Comparison of ENCODE assay signal across 12 mouse cellular contexts in the genomic region with DNA sequence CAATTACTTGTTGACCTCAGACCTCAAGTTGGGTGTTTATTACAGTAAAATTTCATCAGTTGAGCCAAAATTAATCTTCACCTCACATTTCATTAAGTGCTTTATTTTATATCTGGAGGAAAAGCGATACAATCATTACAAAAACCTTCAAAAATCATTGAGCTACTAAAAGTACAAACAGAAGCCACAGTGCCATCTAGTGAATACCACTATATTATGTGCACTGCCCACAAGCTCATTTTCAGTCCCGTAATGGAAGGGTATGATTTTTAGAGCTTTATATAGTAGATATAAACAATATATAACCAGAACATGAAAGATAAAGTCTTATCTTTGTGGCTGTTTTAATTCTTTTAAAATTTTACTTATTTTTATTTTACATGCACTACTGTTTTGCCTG.
DNase-seq lines count a peak whose midpoint lies in the region; ATAC-seq and TF ChIP-seq lines count a peak whose summit lies in the region.
"Had no signal": no experiment of that assay in that cellular context is flagged by ENCODE, and none has a peak within 500 bp of the region (broad histone marks: within the 10 kb centered on the region; RNA-seq: fewer than 3 reads in every experiment).

No protein-coding gene starts in this region.

- no peak overlapping the region for H3K4me2 ChIP-seq in limb, embryonic 14.5 days (replicated peaks; ENCODE audit: low read depth, low read length, severe bottlenecking)
- H3K4me2 ChIP-seq: intestine, embryonic 15.5 days; neural tube, embryonic 13.5 days had no signal

- intact Hi-C loops in heart, adult 2 months (cut with DNase I): no loop called here

- no peak for DNase-seq in heart, adult 2 months
- DNase-seq in heart, embryonic 10.5 days (ENCODE audit: low spot score): no peak
- peak; percentile 4 for DNase-seq in limb, embryonic 14.5 days (ENCODE audit: low spot score)
- DNase-seq in limb, embryonic 10.5 days (ENCODE audit: low spot score): no peak
- DNase-seq in NIH3T3 (ENCODE audit: low read depth): peak; percentile 39
- DNase-seq in lung, postnatal 36 days: peak; percentile 34
- DNase-seq in testis, postnatal 10 days (ENCODE audit: low spot score): no peak
- DNase-seq: left cerebral cortex, postnatal 4 days had no signal

- H3K27me3 ChIP-seq in heart, adult 2 months (ENCODE audit: control insufficient read depth, insufficient read depth, low read length): no peaks in the 10 kb centered on the region
- H3K27me3 ChIP-seq in heart, embryonic 10.5 days (ENCODE audit: insufficient read depth, poor library complexity, severe bottlenecking): no peaks in the 10 kb centered on the region
- no peaks in the 10 kb centered on the region for H3K27me3 ChIP-seq in limb, embryonic 14.5 days (ENCODE audit: control insufficient read depth, insufficient read depth, low read length)
- H3K27me3 ChIP-seq in limb, embryonic 10.5 days (ENCODE audit: low read depth, poor library complexity, severe bottlenecking): peaks cover 35% of the 10 kb centered on the region
- H3K27me3 ChIP-seq: intestine, embryonic 15.5 days; neural tube, embryonic 13.5 days had no signal

- TF ChIP-seq POLR2A in heart, adult 2 months (IDR thresholded peaks at IDR 0.05; ENCODE audit: insufficient read depth, low read depth, low read length): no peak
- TF ChIP-seq POLR2A in limb, embryonic 14.5 days (IDR thresholded peaks at IDR 0.05; ENCODE audit: borderline replicate concordance, extremely low read depth, insufficient read depth, insufficient read length): no peak

- WGBS in heart, adult 2 months: 23% methylated on average over 2 of the region's 2 CpGs
- 44% methylated on average over 2 of the region's 2 CpGs for WGBS in heart, embryonic 10.5 days
- WGBS in limb, embryonic 14.5 days: 34% methylated on average over 2 of the region's 2 CpGs
- WGBS in limb, embryonic 10.5 days: 62% methylated on average over 2 of the region's 2 CpGs

- peak; percentile 65 for TF ChIP-seq CTCF in heart, adult 2 months (IDR thresholded peaks at IDR 0.05)

- no peaks in the 10 kb centered on the region for H3K4me1 ChIP-seq in heart, adult 2 months (ENCODE audit: control insufficient read depth, insufficient read depth, low read length)
- no peaks in the 10 kb centered on the region for H3K4me1 ChIP-seq in heart, embryonic 10.5 days
- no peaks in the 10 kb centered on the region for H3K4me1 ChIP-seq in limb, embryonic 14.5 days (ENCODE audit: control insufficient read depth, insufficient read depth, low read length)
- H3K4me1 ChIP-seq in limb, embryonic 10.5 days: no peaks in the 10 kb centered on the region
- H3K4me1 ChIP-seq: intestine, embryonic 15.5 days; megakaryocyte, embryonic 14.5 days; neural tube, embryonic 13.5 days had no signal

- H3K36me3 ChIP-seq in heart, adult 2 months (ENCODE audit: control insufficient read depth, insufficient read depth, low read length): no peaks in the 10 kb centered on the region
- no peaks in the 10 kb centered on the region for H3K36me3 ChIP-seq in heart, embryonic 10.5 days
- H3K36me3 ChIP-seq in limb, embryonic 14.5 days (ENCODE audit: control insufficient read depth, insufficient read depth, low read length): no peaks in the 10 kb centered on the region
- no peaks in the 10 kb centered on the region for H3K36me3 ChIP-seq in limb, embryonic 10.5 days
- H3K36me3 ChIP-seq: intestine, embryonic 15.5 days; neural tube, embryonic 13.5 days had no signal

- H3K4me3 ChIP-seq in heart, adult 2 months: no peak overlapping the region
- no peak overlapping the region for H3K4me3 ChIP-seq in heart, embryonic 10.5 days
- no peak overlapping the region for H3K4me3 ChIP-seq in limb, embryonic 14.5 days (replicated peaks; ENCODE audit: low read length)
- H3K4me3 ChIP-seq in limb, embryonic 10.5 days: no peak overlapping the region
- H3K4me3 ChIP-seq: erythroblast, embryonic 14.5 days; intestine, embryonic 15.5 days; megakaryocyte, embryonic 14.5 days; neural tube, embryonic 13.5 days had no signal

- no peak overlapping the region for H3K27ac ChIP-seq in heart, adult 2 months
- no peak overlapping the region for H3K27ac ChIP-seq in heart, embryonic 10.5 days
- no peak overlapping the region for H3K27ac ChIP-seq in limb, embryonic 14.5 days (replicated peaks; ENCODE audit: low read depth, low read length)
- no peak overlapping the region for H3K27ac ChIP-seq in limb, embryonic 10.5 days
- H3K27ac ChIP-seq: intestine, embryonic 15.5 days; neural tube, embryonic 13.5 days had no signal

- no peak overlapping the region for H3K9ac ChIP-seq in heart, adult 2 months (ENCODE audit: low read depth, low read length)
- H3K9ac ChIP-seq in limb, embryonic 14.5 days (ENCODE audit: low read depth, low read length, severe bottlenecking): no peak overlapping the region
- H3K9ac ChIP-seq: intestine, embryonic 15.5 days; neural tube, embryonic 13.5 days had no signal

- no peaks in the 10 kb centered on the region for H3K79me2 ChIP-seq in heart, adult 2 months (replicated peaks; ENCODE audit: control insufficient read depth, insufficient read depth, low read length)

- ATAC-seq in limb, embryonic 14.5 days (ENCODE audit: low FRiP score, low read depth): no peak
- ATAC-seq: intestine, embryonic 15.5 days had no signal

- TF ChIP-seq EP300 in heart, adult 2 months (IDR thresholded peaks at IDR 0.05; ENCODE audit: insufficient read depth, low read depth, low read length): no peak

- no peaks in the 10 kb centered on the region for H3K9me3 ChIP-seq in heart, embryonic 10.5 days
- no peaks in the 10 kb centered on the region for H3K9me3 ChIP-seq in limb, embryonic 14.5 days (ENCODE audit: control insufficient read depth, low read length)
- H3K9me3 ChIP-seq in limb, embryonic 10.5 days (replicated peaks): no peaks in the 10 kb centered on the region
- H3K9me3 ChIP-seq: intestine, embryonic 15.5 days; megakaryocyte, embryonic 14.5 days; neural tube, embryonic 13.5 days had no signal

Comparison
In these comparisons a context has a peak if more than half of its experiments do, and no peak if none do; other contexts are left out.
1. DNase-seq: peak in limb, embryonic 14.5 days (single experiment), NIH3T3 (single experiment) and lung, postnatal 36 days (single experiment); none in heart, adult 2 months (0 of 2), heart, embryonic 10.5 days (single experiment), limb, embryonic 10.5 days (single experiment) and testis, postnatal 10 days (single experiment).